Mouse (Mus musculus) cerebellum, adult 2 months (tissue): Measurements from ENCODE around the gene Cfap77.

Experiments used
- CTCF ChIP-seq: fragments of 200-500 bp; IDR thresholded peaks from 2 replicates; pipeline ENCODE4 v1.5.1; 2011; ENCODE audit warnings: low read depth, mild to moderate bottlenecking, control low read depth, low read length, moderate library complexity, borderline replicate concordance; ENCODE audit not compliant: insufficient read depth
- POLR2A ChIP-seq: fragments of 200-500 bp; IDR thresholded peaks from 2 replicates; pipeline ENCODE4 v1.6.1; 2011; ENCODE audit warnings: low read length, control low read depth, borderline replicate concordance; ENCODE audit not compliant: insufficient read depth

GRCm38 (mm10) chr2:28882826-28883485, 171.9 kb downstream of the Cfap77 start:
- TF ChIP-seq CTCF, result no peak
- TF ChIP-seq POLR2A, result no peak
